Mouse (Mus musculus) spleen, adult 18-20 months (tissue): ENCODE results near the gene Frs2.
"Not testable (repeated sequence)": the region's sequence is repeated elsewhere in the genome, so short reads cannot be mapped to it uniquely, and the experiment has no call there.

Experiments
- DNase-seq, 2 experiments: peaks; one replicate each; pipeline ENCODE4 v3.0.0; 2022; ENCODE audit warnings: mixed read lengths in 2 of 2

Gene Frs2

DNA sequence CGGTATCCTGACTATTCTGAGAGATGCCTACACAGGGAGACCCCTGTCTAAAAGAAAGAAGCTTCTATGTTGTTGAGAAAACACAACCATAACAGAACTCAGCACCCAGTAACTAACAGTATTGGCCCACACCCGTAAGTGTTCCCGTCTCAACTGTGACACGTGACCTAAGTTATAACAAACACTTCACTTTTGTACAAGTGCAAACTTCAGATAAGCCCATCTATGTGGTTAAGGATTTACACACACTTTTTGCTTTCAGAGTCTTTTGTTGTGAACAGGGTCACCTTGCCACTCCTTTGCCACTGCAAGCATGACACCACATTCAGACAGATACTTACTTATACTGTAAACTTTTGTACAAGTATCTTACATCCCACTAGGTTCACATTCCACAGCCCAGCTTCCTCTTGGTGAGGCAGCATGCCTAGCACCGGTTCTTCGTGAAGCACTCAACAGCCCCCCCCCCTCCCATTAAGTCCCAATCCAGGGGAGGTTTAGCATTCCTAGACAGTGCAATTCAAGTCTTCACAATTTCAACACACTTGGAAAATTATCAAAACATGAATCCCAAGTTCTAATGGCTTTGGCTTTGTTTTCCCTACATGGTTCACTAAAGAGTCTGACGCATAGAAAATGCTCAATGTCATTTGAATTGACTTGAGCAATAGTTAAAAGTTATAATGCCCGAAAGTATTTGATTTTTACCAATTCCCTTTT lies 2.6 kb downstream of the Frs2 start:
- DNase-seq = no peak

DNA sequence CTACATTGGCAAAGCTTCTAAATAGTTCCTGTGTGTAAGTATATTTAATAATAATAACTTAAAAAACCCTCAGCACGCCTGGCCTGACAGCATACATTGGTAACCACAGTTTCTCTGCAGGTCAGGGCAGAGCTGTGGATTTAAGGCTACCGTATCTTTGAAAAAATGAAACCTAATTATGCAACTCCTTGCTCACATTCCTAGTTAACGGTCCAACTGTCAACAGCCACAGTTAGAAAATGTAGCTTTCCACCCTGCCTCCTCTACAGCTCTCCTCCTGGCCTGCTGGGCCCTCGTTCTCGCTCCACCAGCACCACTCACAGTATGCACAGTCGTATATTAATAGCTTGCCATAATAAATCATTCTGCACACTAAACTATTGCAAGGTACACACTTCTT lies 3.7 kb downstream of the Frs2 start:
- no peak for DNase-seq

DNA sequence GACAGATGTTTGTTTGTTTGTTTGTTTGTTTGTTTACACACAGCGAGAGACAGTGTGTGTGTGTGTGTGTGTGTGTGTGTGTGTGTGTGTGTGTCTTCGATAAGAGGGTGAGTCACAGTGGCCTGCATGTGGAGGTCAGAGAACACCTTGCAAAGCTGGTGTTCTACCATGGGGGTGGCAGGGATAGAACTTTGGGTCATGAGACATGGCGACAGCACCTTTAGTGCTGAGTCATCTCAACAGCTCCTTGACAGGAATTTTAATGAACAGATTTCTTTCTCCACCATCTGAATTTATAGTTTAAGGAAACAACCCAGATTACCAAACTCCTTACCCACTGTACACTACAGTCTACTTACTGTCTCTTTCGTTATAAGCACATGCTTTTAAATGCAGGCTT lies 4.3 kb downstream of the Frs2 start:
- no peak for DNase-seq

DNA sequence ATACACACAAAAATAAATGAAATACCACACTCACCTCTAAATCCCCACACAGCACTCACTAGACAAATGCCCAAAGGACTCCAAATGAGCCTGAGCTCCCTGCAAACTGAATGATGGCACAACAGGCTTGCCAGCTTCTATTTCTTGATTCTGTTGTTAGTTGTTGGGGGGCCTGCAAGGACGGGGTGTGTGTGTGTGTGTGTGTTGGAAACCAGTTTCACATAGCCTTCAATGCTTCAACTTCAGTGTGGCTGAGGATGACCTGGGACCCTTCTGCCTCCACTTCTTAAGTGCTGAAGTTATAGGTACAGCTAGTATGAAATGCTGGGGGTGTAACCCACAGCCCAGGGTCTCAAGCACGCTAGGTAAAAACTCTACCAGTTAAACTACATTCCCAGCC lies 5.0 kb downstream of the Frs2 start:
- no peak for DNase-seq

DNA sequence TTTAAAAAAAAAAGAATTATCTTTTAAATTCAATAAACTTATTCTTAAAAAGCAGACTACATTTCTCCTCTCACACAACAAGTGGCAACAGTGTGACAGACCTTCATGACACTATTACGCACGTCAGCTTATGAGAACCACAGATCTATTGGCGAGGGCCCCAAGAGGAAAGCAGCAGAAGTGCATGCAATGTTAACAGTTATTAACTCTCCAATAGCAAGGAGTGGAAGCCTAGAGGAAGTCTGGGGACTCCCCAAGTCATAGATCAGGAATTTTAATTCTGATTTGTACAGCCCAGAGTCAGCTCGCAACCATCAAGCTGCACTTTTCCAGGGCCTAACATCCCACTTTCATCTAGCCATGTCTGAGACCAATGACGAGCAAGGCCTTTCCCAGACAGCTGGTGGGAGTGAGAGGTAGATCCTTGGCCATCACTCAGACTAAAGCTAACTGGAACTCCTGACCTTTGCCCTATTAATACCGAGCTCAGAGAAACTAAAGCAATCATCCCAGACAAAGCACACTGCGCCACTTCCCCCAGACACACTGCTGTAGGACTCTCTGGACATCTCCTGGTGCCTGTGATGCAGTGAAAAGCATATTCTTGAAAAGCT lies 6.3 kb downstream of the Frs2 start:
- no peak for DNase-seq

DNA sequence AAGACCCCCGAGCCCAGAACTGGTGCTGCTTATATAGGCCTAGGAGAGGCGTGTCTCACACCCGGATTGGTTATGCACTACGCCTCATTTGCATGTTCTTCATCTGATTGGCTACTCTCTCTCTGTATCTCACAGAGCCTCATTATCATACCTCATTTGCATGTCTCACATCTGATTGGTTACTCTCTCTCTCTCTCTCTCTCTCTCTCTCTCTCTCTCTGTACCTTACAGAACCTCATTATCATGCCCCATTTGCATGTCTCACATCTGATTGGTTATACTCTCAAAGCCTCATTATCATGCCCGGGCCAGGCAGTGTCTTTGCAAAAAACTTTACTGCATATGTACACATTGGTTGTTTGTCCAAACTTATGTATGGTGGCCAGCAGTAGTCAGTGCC lies 16.8 kb downstream of the Frs2 start:
- not testable (repeated sequence) for DNase-seq

DNA sequence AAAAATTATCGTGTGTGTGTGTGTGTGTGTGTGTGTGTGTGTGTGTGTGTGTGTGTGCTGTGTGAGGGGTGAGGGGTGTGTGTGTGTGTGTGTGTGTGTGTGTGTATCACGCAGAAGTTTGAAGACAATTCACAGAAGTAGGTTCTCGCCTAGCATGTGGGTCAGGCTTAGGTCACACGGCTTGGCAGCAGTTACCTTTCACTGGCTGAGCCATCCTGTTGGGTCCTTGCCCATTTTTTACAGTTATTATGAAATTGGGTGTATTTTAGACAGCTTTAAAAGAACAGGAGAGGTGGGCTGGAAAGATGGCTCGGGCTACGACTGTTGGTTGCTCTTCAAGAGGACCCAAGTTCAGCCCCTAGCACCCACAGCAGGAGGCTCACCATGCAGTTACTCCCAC lies 18.3 kb downstream of the Frs2 start:
- DNase-seq = no peak

DNA sequence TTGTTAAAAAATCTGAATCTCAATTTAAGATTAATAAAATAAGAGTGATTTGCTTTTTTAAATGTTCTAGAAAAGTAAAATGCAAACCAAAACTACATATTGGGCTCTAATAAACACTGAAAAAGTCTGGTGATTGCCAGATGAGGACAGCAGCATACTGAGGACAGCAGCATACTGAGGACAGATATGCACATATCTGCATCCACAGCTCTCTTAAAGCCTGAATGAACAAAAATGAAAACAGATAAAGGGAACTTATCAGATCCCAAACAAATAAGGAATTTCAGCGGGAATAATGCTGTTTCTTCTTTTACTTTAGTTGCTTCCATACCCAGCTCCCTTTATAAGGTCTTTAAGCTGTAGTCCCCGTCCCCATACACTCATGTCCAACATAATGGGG lies 19.6 kb downstream of the Frs2 start:
- DNase-seq = no peak

DNA sequence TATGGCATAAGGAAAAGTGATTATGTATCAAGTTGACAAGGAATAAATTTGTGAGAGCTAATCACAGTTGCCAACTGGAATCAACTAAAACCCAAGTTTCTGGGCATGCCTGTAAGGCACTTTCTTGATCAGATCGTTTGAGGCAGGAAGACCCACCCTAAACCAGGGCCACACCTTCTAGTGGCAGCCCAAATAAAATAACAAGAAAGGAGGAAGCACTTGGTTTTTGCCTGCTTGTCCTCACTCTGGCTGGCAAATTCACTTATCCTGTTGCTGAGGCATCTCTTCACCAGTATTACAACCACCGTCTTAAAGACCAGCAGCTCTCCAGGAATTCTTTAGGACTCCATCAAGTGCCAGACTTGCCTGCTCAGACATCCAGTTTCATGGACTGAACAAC lies 20.9 kb downstream of the Frs2 start:
- no peak for DNase-seq

DNA sequence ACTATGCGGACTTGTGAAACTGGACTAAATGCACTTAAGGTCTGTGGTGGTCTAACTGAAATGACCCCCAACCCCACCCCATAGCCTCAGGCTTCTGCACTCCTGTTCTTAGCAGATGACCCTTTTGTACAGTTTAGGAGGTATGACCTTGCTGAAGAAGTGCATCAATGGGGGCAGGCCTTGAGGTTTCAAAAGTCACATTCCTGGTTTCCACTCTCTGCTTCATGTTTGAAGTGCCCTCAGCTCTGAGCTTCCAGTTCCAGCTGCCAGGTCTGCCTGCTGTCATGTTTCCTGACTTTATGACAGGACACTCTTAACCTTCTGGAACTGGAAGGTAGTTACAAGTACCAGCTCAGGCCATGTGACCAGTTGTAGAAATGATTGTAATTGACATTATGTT lies 21.6 kb downstream of the Frs2 start:
- DNase-seq = no peak

DNA sequence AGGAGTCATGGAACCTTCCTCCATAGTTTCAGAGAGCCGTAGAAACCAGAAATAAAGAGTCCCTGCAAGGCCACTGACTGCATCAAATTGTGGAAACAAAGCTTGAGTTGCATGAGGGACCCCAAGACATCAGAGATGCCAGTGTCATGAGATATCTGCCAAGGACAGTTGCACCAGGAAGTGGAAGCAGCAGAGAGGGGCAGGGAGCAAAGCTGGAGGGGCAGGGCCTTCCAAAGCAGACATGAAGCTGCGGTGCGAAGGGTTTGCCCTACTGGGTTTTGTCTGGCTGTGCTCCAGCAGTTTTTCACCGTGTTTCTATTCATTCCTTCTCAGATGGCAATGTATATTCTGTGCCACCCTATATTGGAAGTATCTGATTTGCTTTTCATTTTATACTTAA lies 22.1 kb downstream of the Frs2 start:
- no peak for DNase-seq

DNA sequence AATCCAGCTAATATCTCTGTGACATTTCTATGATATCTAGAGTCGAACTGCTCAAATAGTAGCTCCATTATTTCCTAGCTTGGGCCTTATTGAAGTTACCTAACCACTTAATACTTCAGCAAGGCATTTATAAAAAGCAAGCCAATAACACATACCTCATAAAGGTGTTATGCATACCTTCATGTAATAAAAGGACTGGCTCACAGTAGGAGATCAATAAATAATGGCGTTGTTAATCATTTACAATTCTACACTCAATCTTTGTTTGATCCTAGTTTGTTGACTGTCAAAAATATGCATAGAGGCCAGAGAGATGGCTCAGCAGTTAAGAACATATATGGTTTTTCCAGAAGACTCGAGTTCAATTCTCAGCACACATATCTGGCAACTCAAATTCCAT lies 26.9 kb downstream of the Frs2 start:
- DNase-seq = no peak

DNA sequence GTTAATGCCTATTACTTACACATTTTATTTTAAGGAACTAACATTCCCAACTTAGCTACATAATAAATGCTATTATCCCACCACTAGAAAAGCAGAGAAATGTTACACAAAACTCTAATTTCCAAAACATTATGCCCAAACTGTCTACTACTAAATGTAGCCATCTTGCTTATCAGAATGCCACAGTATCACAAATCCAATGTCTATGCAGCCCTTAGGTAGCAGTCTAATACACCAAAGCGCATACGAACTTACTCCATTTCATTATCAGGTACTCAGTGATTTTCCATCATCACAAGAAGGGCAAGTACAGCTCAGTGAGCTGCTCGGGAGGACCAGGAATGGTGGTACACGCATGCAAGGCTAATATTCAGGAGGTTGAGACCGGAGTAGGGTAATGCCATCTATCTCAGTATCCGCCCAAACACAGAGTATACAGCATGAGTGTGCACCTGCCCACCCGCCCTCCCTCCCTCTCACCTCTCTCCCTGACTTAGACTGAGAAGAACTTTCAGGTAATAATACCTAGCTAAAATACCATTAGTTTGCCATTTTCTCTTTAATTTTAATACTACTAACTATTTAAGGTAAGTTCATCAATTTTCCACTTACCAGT lies 28.2 kb downstream of the Frs2 start:
- no peak for DNase-seq

DNA sequence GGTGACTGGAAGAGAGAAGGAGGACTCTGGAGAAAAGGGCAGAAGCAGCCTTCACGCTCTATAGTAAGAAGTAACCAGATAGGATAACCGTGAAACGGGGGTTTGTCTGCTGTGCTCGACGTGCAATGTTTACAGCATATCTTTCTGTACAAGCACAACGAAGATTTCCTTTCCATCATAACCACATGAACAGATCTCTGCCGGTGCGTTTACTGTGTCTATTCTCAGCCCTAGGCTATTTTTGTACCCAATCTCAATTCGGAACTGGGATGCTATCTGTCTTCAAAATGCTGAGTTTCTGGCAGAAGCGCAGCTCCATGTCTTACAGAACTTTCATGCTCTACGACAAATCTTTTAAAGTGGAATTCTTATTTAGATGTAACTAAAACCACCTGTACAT lies 28.8 kb downstream of the Frs2 start:
- no peak for DNase-seq

DNA sequence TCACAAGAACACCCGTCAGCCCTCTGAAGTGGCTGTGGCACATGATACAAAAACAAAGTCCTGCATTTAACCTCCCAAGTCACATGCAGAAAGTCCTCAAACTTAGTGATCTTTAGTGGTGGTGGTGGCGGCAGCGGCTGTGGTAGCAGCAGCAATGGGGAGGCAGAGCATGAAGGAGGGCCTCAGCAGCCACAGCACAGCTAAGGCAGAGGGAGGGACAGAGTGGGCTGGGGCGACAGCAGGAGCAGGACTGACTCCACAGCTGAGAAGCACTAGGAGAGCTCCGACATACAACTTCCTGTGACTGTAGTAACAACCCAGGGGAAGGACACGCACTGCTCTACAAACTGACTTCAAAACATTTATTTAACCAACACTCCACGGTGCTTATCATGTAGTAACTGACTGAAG lies 29.9 kb downstream of the Frs2 start:
- DNase-seq = no peak

DNA sequence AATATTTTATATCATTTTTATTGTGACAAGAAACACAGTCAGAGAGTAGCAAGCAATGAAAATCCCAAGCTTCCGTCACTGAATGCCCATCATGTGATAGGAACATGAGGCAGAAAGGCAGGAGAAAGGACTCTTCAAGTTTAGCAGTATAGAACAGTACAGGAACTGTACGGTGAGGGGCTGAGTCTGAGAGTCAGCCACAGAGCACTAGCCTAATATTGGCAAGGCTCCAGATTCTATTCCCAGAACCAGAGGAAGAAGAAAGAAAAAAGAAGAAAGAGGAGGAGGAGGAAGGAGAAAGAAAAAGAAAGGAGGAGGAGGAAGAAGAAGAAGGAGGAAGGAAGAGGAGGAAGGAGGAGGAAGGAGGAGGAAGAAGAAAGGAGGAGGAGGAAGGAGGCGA lies 32.7 kb downstream of the Frs2 start:
- DNase-seq = no peak

DNA sequence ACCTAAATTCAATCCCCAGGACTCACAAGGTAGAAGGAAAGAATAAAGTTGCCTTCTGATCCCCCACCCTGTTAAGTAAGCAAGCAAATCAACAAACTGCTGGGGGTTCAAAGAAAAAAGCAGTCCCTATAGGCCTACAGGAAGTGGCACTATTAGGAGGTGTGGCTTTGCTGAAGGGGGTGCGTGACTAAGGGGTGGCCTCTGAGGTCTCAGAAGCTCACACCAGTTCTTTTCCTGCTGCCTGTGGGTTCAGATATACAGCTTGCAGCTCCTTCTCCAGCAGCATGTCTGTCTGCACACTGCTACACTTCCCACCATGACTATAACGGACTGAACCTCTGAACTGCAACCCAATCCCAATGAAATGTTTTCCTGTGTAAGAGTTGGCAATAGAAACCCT lies 35.8 kb downstream of the Frs2 start:
- DNase-seq = no peak

DNA sequence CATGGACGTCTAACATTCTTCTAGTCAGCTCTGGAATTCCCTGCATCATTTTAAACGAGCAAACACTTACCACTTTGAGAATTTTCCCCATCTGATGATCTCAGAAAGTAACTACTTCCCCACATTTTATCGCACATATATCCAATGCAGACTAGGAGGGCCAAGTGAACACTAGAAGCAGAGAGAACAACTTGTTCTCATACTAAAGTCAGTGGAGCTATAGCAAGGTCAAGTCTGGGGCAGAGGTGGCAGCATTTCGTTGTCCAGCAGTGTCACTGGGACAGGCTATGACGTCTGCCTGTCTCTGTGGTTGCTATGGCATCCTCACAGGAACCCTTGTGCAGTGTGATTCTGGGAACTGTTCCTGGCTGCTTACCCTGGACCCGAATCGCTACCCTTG lies 36.9 kb downstream of the Frs2 start:
- DNase-seq = no peak

DNA sequence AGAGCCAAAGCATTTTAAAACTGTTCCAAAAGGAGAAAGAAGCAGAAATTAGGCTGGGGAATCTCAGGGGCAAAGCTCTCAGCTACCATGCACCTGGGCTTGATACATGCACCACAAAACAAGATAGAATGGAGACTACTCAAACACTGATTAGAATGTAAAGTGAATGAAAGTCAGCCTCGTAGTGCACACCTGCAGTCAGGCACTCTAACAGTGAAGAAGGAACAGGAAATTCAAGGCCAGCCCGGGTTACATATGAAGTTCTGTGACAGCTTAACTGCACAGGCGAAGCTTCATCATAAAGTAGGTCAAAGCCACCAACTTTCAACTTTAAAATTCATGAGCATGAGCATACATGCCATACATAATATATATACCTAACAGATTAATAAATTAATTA lies 38.1 kb downstream of the Frs2 start:
- DNase-seq = no peak

DNA sequence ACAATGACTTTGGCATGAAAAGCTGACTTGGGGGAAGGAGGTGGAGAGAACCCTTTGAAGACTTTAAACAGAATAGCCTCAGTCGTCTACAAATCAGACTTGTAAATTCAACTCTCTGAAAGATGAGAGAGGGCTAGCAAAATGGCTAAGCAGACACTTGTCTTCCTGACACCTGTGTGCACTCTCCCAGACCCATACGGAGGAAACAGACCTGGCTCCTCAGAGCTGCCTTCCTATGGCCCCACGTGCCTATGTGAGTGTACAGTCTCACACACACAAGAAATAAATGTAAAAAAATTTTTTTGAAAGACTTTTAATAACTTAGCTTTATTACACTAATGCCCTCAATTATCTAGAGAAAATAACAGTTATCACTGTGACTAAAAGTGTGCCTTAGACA lies 41.6 kb downstream of the Frs2 start:
- no peak for DNase-seq

DNA sequence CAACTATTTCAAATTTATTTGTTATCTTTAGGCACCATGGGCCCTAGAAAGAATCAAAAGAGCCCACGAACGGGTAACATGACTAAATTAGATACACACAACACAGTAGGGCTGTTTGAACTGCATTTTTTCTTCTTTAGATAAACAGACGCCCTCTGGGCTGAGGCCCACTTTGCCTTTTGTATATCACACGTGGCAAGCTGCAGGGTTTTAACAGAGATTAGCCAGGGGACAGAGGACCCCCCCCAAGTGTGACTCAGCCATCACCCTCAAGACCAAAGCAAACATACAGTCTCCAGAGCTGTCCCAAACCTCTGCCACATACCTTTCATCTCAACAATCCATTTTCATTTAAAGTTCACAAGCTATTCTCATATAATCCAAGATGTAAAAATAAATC lies 42.1 kb downstream of the Frs2 start:
- no peak for DNase-seq

DNA sequence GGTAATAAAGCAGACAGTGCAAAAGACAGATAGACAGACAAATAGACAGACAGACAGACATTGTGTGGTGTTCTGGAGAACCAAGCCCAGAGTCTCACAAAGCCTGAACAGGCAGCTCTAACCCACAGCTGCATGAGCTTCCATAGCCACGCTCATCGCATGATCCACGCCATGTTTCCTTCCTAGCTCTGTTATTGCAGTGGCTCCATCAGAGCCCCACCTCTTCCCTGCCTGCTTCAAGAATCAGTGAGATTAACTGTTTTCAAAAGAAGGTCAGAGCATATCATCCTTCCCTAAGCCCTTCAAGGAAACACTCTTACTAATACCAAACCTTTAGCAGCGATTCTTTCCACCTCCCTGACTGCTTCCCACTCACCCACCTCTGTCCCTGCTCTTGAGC lies 43.3 kb downstream of the Frs2 start:
- no peak for DNase-seq

DNA sequence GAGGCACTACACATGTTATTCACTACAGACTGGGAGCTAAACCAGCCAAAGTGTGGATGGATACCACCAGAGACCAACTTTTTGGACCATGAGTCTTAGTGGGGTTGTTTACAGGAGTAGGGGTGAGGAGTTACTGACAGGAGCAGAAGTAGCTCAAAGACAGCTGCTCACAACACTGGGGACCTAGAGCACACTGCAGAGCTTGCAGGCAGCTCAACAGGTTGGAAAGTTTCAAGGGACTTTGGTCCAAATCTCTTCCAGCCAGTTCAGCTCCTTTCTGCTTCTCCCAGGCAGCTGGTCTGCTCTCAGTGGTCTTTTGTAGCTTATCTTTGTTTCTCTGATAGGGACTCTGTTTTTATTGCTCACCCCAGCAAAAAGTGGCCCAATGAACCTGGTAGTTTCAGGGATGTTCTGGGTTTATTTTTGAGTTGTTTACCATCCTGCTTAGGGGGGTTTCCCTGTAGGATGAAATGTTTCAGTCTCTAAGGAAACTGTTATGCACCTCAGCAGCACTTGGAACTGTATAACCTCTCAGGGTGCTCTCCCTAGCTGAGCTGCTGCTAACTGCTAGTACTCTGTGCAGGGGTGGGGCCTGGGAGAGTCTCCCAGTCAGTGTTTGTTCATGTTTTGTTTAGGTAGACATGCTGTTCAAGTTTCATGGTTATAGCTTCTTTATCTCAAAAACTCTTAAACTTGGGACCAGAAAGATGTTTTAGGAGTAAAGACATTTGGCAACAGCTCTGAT lies 44.3 kb downstream of the Frs2 start:
- no peak for DNase-seq

DNA sequence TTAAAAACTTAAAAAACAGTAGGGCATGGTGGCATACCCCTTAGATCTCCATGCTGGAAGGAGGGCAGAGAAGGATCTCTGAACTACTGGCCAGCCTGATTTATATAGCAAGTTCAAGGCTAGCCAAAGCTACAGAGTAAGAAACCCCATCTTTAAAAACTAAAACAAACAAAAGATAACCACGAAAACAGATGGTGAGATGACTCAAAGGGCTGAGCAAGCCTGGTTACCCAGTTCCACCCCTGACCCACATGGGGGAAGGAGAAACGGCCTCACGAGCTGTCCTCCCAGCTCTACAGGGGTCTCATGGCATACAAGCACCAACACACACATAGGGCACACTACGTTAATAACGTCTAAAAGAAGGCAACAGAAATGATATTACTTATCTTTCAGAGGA lies 48.2 kb downstream of the Frs2 start:
- no peak for DNase-seq
